Mouse (Mus musculus) kidney, adult 2 months (tissue): ENCODE results near the gene Lsamp. TPM values are rescaled to one million over a fixed set of nuclear protein-coding genes. Genes with fewer than 3 reads are reported as not detected.

ENCODE experiments used
- DNase-seq: peaks from one replicate; pipeline ENCODE4 v3.0.0; 2021
- H3K27ac ChIP-seq: fragments of 200-500 bp; 2 replicates; pipeline ENCODE4 v1.5.1; 2012; ENCODE audit warnings: low read depth, low read length, control low read depth, inconsistent platforms; ENCODE audit not compliant: insufficient read depth
- H3K27me3 ChIP-seq: fragments of 200-500 bp; replicated peaks from 2 replicates; pipeline ENCODE4 v1.6.1; 2012; ENCODE audit warnings: mild to moderate bottlenecking, moderate library complexity, low read length, inconsistent platforms; ENCODE audit not compliant: control insufficient read depth, insufficient read depth
- H3K36me3 ChIP-seq: fragments of 200-500 bp; 2 replicates; pipeline ENCODE4 v1.6.1; 2012; ENCODE audit warnings: mild to moderate bottlenecking, moderate library complexity, low read length, inconsistent platforms; ENCODE audit not compliant: control insufficient read depth, insufficient read depth
- H3K4me1 ChIP-seq: fragments of 200-500 bp; 2 replicates; pipeline ENCODE4 v1.6.1; 2011; ENCODE audit warnings: low read length; ENCODE audit not compliant: control insufficient read depth, insufficient read depth
- H3K4me3 ChIP-seq: fragments of 200-500 bp; 2 replicates; pipeline ENCODE4 v1.5.1; 2011; ENCODE audit warnings: mild to moderate bottlenecking, low read depth, low read length, control low read depth; ENCODE audit not compliant: insufficient read depth
- CTCF ChIP-seq: fragments of 200-500 bp; conservative IDR thresholded peaks from 2 replicates; pipeline ENCODE4 v1.5.1; 2011; ENCODE audit warnings: low read depth, mild to moderate bottlenecking, control low read depth, low read length, moderate library complexity, mixed read lengths; ENCODE audit not compliant: insufficient read depth, insufficient read length
- POLR2A ChIP-seq: fragments of 200-500 bp; IDR thresholded peaks from one replicate; pipeline ENCODE4 v1.6.1; 2011; ENCODE audit warnings: low read depth, low read length, control low read depth
- WGBS: fragments of 180-500 bp; shearing (Covaris S2); methylation state at CpG from one replicate; pipeline ENCODE4 v1.1.7; 2018; 5-methylcytosine and 5-hydroxymethylcytosine counted together
- polyA plus RNA-seq: library from polyadenylated mRNA; depleted of rRNA; stranded (reverse); fragments of >200 nt; gene quantifications from 2 replicates; pipeline ENCODE4 v1.2.3, GENCODE M21; 2012

The Lsamp gene
- polyA plus RNA-seq, 1 experiment, result 0.38 TPM

- WGBS, result 15% methylated on average over 8 of the region's 8 CpGs
- no peak for DNase-seq
Measured at GRCm38 (mm10) chr16:42102635-42103034, 2118.5 kb downstream of the Lsamp start.

GRCm38 (mm10) chr16:42112251-42112650 is 2128.1 kb downstream of the Lsamp start:
- Histone ChIP-seq H3K27me3 (no peaks in the 10 kb centered on the region), H3K4me1 (no peaks in the 10 kb centered on the region), H3K36me3 (no peaks in the 10 kb centered on the region), H3K27ac (no peak overlapping the region), H3K4me3 (no peak overlapping the region)
- no peak for DNase-seq
- TF ChIP-seq POLR2A, result no peak
- no peak for TF ChIP-seq CTCF
- WGBS, result 95% methylated on average over 1 of the region's 1 CpGs

More at GRCm38 (mm10) chr16:42102635-42103034, 2118.5 kb downstream of the Lsamp start:
- no peak overlapping the region for H3K27ac ChIP-seq
- no peaks in the 10 kb centered on the region for H3K4me1 ChIP-seq
- no peak overlapping the region for H3K4me3 ChIP-seq
- H3K36me3 ChIP-seq, result no peaks in the 10 kb centered on the region
- H3K27me3 ChIP-seq, result no peaks in the 10 kb centered on the region; the same call in 1 of the 2 replicates
- TF ChIP-seq POLR2A (no peak), CTCF (no peak)

- H3K4me1 ChIP-seq, result no peaks in the 10 kb centered on the region
- WGBS, result 81% methylated on average over 2 of the region's 2 CpGs
- TF ChIP-seq POLR2A (no peak), CTCF (no peak)
Measured at GRCm38 (mm10) chr16:42113246-42113645, 2129.1 kb downstream of the Lsamp start.

GRCm38 (mm10) chr16:42121788-42122187 is 2137.6 kb downstream of the Lsamp start:
- no peaks in the 10 kb centered on the region for H3K36me3 ChIP-seq
- TF ChIP-seq POLR2A, result no peak
- TF ChIP-seq CTCF, result no peak
- WGBS, result 88% methylated on average over 6 of the region's 6 CpGs

More at GRCm38 (mm10) chr16:42113246-42113645, 2129.1 kb downstream of the Lsamp start:
- no peak for DNase-seq
- Histone ChIP-seq H3K27ac (no peak overlapping the region), H3K4me3 (no peak overlapping the region), H3K36me3 (no peaks in the 10 kb centered on the region), H3K27me3 (no peaks in the 10 kb centered on the region)

GRCm38 (mm10) chr16:42123826-42124225 is 2139.7 kb downstream of the Lsamp start:
- H3K27ac ChIP-seq, result no peak overlapping the region
- WGBS, result 38% methylated on average over 4 of the region's 4 CpGs
- no peak for DNase-seq
- TF ChIP-seq POLR2A, result no peak
- no peak for TF ChIP-seq CTCF
- H3K27me3 ChIP-seq, result no peaks in the 10 kb centered on the region
- H3K36me3 ChIP-seq, result no peaks in the 10 kb centered on the region
- no peak overlapping the region for H3K4me3 ChIP-seq
- H3K4me1 ChIP-seq, result no peaks in the 10 kb centered on the region

More at GRCm38 (mm10) chr16:42121788-42122187, 2137.6 kb downstream of the Lsamp start:
- no peak overlapping the region for H3K4me3 ChIP-seq
- H3K4me1 ChIP-seq, result no peaks in the 10 kb centered on the region
- DNase-seq, result no peak
- no peaks in the 10 kb centered on the region for H3K27me3 ChIP-seq
- no peak overlapping the region for H3K27ac ChIP-seq

- Histone ChIP-seq H3K36me3 (no peaks in the 10 kb centered on the region), H3K27me3 (no peaks in the 10 kb centered on the region), H3K4me3 (no peak overlapping the region), H3K4me1 (no peaks in the 10 kb centered on the region), H3K27ac (no peak overlapping the region)
- DNase-seq, result no peak
- TF ChIP-seq POLR2A (no peak), CTCF (no peak)
- 84% methylated on average over 2 of the region's 2 CpGs for WGBS
Measured at GRCm38 (mm10) chr16:42126061-42126460, 2141.9 kb downstream of the Lsamp start.

GRCm38 (mm10) chr16:42147164-42147563 is 2163.0 kb downstream of the Lsamp start:
- Histone ChIP-seq H3K36me3 (no peaks in the 10 kb centered on the region), H3K4me3 (no peak overlapping the region), H3K4me1 (no peaks in the 10 kb centered on the region), H3K27ac (no peak overlapping the region), H3K27me3 (no peaks in the 10 kb centered on the region)
- TF ChIP-seq POLR2A (no peak), CTCF (no peak)
- WGBS, result 78% methylated on average over 6 of the region's 6 CpGs
- no peak for DNase-seq
